Mouse (Mus musculus) small intestine, adult 2 months (tissue): ENCODE measurements around the gene Wfdc3.

Experiments used
- CTCF ChIP-seq: fragments of 200-500 bp; IDR thresholded peaks from 2 replicates; pipeline ENCODE4 v1.5.1; 2012; ENCODE audit warnings: low read depth, mild to moderate bottlenecking, control low read depth, inconsistent platforms, low read length, moderate library complexity, mixed read lengths; ENCODE audit not compliant: insufficient replicate concordance, insufficient read length; ENCODE audit errors: extremely low read depth
- POLR2A ChIP-seq: fragments of 200-500 bp; IDR thresholded peaks from 2 replicates; pipeline ENCODE4 v1.6.1; 2012; ENCODE audit warnings: low read depth, mild to moderate bottlenecking, control low read depth, inconsistent platforms, low read length, moderate library complexity

DNA sequence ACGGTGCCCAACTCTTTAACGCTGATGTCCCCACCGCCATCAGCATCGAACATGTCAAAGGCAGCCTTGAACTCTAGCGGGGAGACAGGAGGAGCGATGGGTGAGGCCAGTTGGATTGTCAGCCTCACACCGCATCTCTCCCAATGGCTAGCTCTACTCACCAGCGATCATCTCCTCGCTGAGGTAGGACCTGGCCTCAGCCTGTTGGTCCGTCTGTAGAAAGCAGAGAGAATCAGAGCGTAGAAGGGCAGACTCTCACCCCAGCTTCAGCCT lies 32.2 kb upstream of the Wfdc3 start:
- TF ChIP-seq POLR2A, result no peak
- TF ChIP-seq CTCF, result no peak
